Mouse (Mus musculus): ENCODE measurements around the gene Sept12.

The Sept12 gene

GRCm38 (mm10) chr16:4938989-4939388, 58.7 kb downstream of the Sept12 start:
- DNase-seq (ENCODE audit: extremely low read depth, low read depth, low spot score), result peak; percentile 23

- no peak for DNase-seq (ENCODE audit: extremely low read depth, low read depth, low spot score)
Measured at GRCm38 (mm10) chr16:4938461-4938860, 59.2 kb downstream of the Sept12 start, which contains the start of gene Nudt16l1. Gene Nudt16l1, plus strand, starts transcription at chr16:4938761.

- no peak for DNase-seq (ENCODE audit: extremely low read depth, low read depth, low spot score)
Measured at GRCm38 (mm10) chr16:4937351-4938190, 60.1 kb downstream of the Sept12 start.

Measured in fat pad, adult 2 months (tissue).